Mouse (Mus musculus) midbrain, embryonic 16.5 days (tissue): ENCODE results near the gene 9930021J03Rik. TPM values are rescaled to one million over a fixed set of nuclear protein-coding genes. Genes with fewer than 3 reads are reported as not detected.

ENCODE experiments used
- ATAC-seq: fragments of 200-750 bp; cut with Nextera tagmentation; 2 replicates; pipeline ENCODE4 v1.8.0; 2017; ENCODE audit warnings: moderate TSS enrichment
- H3K27ac ChIP-seq: fragments of 300-500 bp; sonication (generic); 2 replicates; pipeline ENCODE4 v1.5.1; 2014; ENCODE audit warnings: mild to moderate bottlenecking, low read length, mixed read lengths
- H3K27me3 ChIP-seq: fragments of 300-500 bp; sonication (generic); 2 replicates; pipeline ENCODE4 v1.6.1; 2014; ENCODE audit warnings: low read depth, low read length, mixed read lengths; ENCODE audit not compliant: control insufficient read depth, insufficient read depth
- H3K36me3 ChIP-seq: fragments of 300-500 bp; sonication (generic); 2 replicates; pipeline ENCODE4 v1.6.1; 2014; ENCODE audit warnings: mild to moderate bottlenecking, low read length, moderate library complexity, mixed read lengths; ENCODE audit not compliant: control insufficient read depth, insufficient read depth
- H3K4me1 ChIP-seq: fragments of 300-500 bp; sonication (generic); 2 replicates; pipeline ENCODE4 v1.6.1; 2014; ENCODE audit warnings: mild to moderate bottlenecking, low read length, mixed read lengths; ENCODE audit not compliant: control insufficient read depth, insufficient read depth
- H3K4me2 ChIP-seq: fragments of 300-500 bp; sonication (generic); 2 replicates; pipeline ENCODE4 v1.6.1; 2014; ENCODE audit warnings: mild to moderate bottlenecking, low read length, mixed read lengths
- H3K4me3 ChIP-seq: fragments of 300-500 bp; sonication (generic); 2 replicates; pipeline ENCODE4 v1.5.1; 2014; ENCODE audit warnings: low read depth, mild to moderate bottlenecking, low read length, moderate library complexity, mixed read lengths
- H3K9ac ChIP-seq: fragments of 300-500 bp; sonication (generic); 2 replicates; pipeline ENCODE4 v1.6.1; 2014; ENCODE audit warnings: low read depth, low read length, mixed read lengths
- H3K9me3 ChIP-seq: fragments of 300-500 bp; sonication (generic); replicated peaks from 2 replicates; pipeline ENCODE4 v1.6.1; 2014; ENCODE audit warnings: mild to moderate bottlenecking, low read length, mixed read lengths; ENCODE audit not compliant: control insufficient read depth, poor library complexity, severe bottlenecking
- WGBS: fragments of 180-500 bp; shearing (Covaris S2); extraction: QIAGEN DNeasy Blood & Tissue Kit; methylation state at CpG from one replicate; pipeline ENCODE4 v1.1.7; 2014; 5-methylcytosine and 5-hydroxymethylcytosine counted together
- polyA plus RNA-seq: library from polyadenylated mRNA; unstranded; fragments of >200 nt; fragmentation: Nextera tagmentation; extraction: Ambion mirVana; gene quantifications from 2 replicates; pipeline ENCODE4 v1.2.1, GENCODE M21; 2015

The 9930021J03Rik gene
- polyA plus RNA-seq, 1 experiment from 2014 or later: 6.5 TPM

GRCm38 (mm10) chr19:29750994-29751393, 54.8 kb downstream of the 9930021J03Rik start:
- no peak for ATAC-seq
- H3K9ac ChIP-seq: no peak overlapping the region
- H3K36me3 ChIP-seq: peaks cover 3% of the 10 kb centered on the region; the same call in 1 of the 2 replicates
- no peak overlapping the region for H3K27ac ChIP-seq
- H3K4me2 ChIP-seq: no peak overlapping the region
- no peaks in the 10 kb centered on the region for H3K27me3 ChIP-seq
- H3K4me3 ChIP-seq: no peak overlapping the region
- 96% methylated on average over 3 of the region's 3 CpGs for WGBS
- H3K9me3 ChIP-seq: no peaks in the 10 kb centered on the region
- H3K4me1 ChIP-seq: no peaks in the 10 kb centered on the region

- Histone ChIP-seq H3K9ac (no peak overlapping the region), H3K27me3 (no peaks in the 10 kb centered on the region), H3K4me1 (no peaks in the 10 kb centered on the region), H3K36me3 (no peaks in the 10 kb centered on the region), H3K27ac (no peak overlapping the region), H3K4me2 (no peak overlapping the region), H3K4me3 (no peak overlapping the region), H3K9me3 (no peaks in the 10 kb centered on the region)
- 93% methylated on average over 5 of the region's 5 CpGs for WGBS
- ATAC-seq: no peak
Measured at GRCm38 (mm10) chr19:29743531-29743930, 62.3 kb downstream of the 9930021J03Rik start.

GRCm38 (mm10) chr19:29740661-29741060, 65.1 kb downstream of the 9930021J03Rik start:
- Histone ChIP-seq H3K4me3 (no peak overlapping the region), H3K9ac (no peak overlapping the region), H3K4me1 (no peaks in the 10 kb centered on the region), H3K9me3 (no peaks in the 10 kb centered on the region), H3K4me2 (no peak overlapping the region), H3K36me3 (no peaks in the 10 kb centered on the region), H3K27ac (no peak overlapping the region), H3K27me3 (no peaks in the 10 kb centered on the region)
- no peak for ATAC-seq
- 88% methylated on average over 1 of the region's 1 CpGs for WGBS

- Histone ChIP-seq H3K27me3 (no peaks in the 10 kb centered on the region), H3K4me2 (no peak overlapping the region), H3K4me1 (no peaks in the 10 kb centered on the region), H3K36me3 (no peaks in the 10 kb centered on the region), H3K27ac (no peak overlapping the region), H3K9me3 (no peaks in the 10 kb centered on the region), H3K4me3 (no peak overlapping the region), H3K9ac (no peak overlapping the region)
- 92% methylated on average over 2 of the region's 2 CpGs for WGBS
- ATAC-seq: no peak
Measured at GRCm38 (mm10) chr19:29739608-29740007, 66.2 kb downstream of the 9930021J03Rik start.

- Histone ChIP-seq H3K27ac (no peak overlapping the region), H3K36me3 (no peaks in the 10 kb centered on the region), H3K4me3 (no peak overlapping the region), H3K4me2 (no peak overlapping the region), H3K4me1 (no peaks in the 10 kb centered on the region), H3K27me3 (no peaks in the 10 kb centered on the region), H3K9me3 (no peaks in the 10 kb centered on the region), H3K9ac (no peak overlapping the region)
- 92% methylated on average over 3 of the region's 3 CpGs for WGBS
- no peak for ATAC-seq
Measured at GRCm38 (mm10) chr19:29735421-29735820, 70.4 kb downstream of the 9930021J03Rik start.

GRCm38 (mm10) chr19:29718476-29718875, 87.3 kb downstream of the 9930021J03Rik start:
- Histone ChIP-seq H3K4me3 (no peak overlapping the region), H3K27ac (no peak overlapping the region), H3K9me3 (no peaks in the 10 kb centered on the region), H3K27me3 (no peaks in the 10 kb centered on the region), H3K36me3 (peaks cover 21% of the 10 kb centered on the region), H3K4me1 (no peaks in the 10 kb centered on the region), H3K4me2 (no peak overlapping the region), H3K9ac (no peak overlapping the region)
- ATAC-seq: no peak
- WGBS: 98% methylated on average over 3 of the region's 3 CpGs

GRCm38 (mm10) chr19:29717854-29718253, 87.9 kb downstream of the 9930021J03Rik start:
- Histone ChIP-seq H3K4me2 (no peak overlapping the region), H3K27me3 (no peaks in the 10 kb centered on the region), H3K4me3 (no peak overlapping the region), H3K27ac (no peak overlapping the region), H3K36me3 (peaks cover 21% of the 10 kb centered on the region), H3K9ac (no peak overlapping the region), H3K4me1 (no peaks in the 10 kb centered on the region), H3K9me3 (no peaks in the 10 kb centered on the region)
- ATAC-seq: no peak
- WGBS: 94% methylated on average over 3 of the region's 3 CpGs

GRCm38 (mm10) chr19:29713451-29713850, 92.3 kb downstream of the 9930021J03Rik start:
- no peaks in the 10 kb centered on the region for H3K4me1 ChIP-seq
- peaks cover 12% of the 10 kb centered on the region for H3K36me3 ChIP-seq
- H3K4me3 ChIP-seq: no peak overlapping the region
- H3K9ac ChIP-seq: no peak overlapping the region
- H3K9me3 ChIP-seq: no peaks in the 10 kb centered on the region
- WGBS: 92% methylated on average over 4 of the region's 4 CpGs
- no peak for ATAC-seq
- H3K4me2 ChIP-seq: no peak overlapping the region
- H3K27me3 ChIP-seq: no peaks in the 10 kb centered on the region
- no peak overlapping the region for H3K27ac ChIP-seq

- no peaks in the 10 kb centered on the region for H3K9me3 ChIP-seq
- H3K9ac ChIP-seq: no peak overlapping the region
- ATAC-seq: no peak
- no peak overlapping the region for H3K4me2 ChIP-seq
- H3K27ac ChIP-seq: no peak overlapping the region
- 72% methylated on average over 3 of the region's 3 CpGs for WGBS
- no peaks in the 10 kb centered on the region for H3K36me3 ChIP-seq
- H3K27me3 ChIP-seq: no peaks in the 10 kb centered on the region
- no peak overlapping the region for H3K4me3 ChIP-seq
- H3K4me1 ChIP-seq: no peaks in the 10 kb centered on the region
Measured at GRCm38 (mm10) chr19:29709461-29709860, 96.3 kb downstream of the 9930021J03Rik start.
